Mouse (Mus musculus): ENCODE results near the gene Surf1.
"Not testable (repeated sequence)": the region's sequence is repeated elsewhere in the genome, so short reads cannot be mapped to it uniquely, and the experiment has no call there.

Gene Surf1

GRCm38 (mm10) chr2:26900731-26901130, 15.6 kb downstream of the Surf1 start:
- DNase-seq (ENCODE audit: low spot score) = no peak

GRCm38 (mm10) chr2:26895898-26896297, 20.4 kb downstream of the Surf1 start:
- DNase-seq (ENCODE audit: low spot score) = no peak

- not testable (repeated sequence) for DNase-seq (ENCODE audit: low spot score)
Measured at GRCm38 (mm10) chr2:26886170-26886569, 30.2 kb downstream of the Surf1 start.

- DNase-seq (ENCODE audit: low spot score) = not testable (repeated sequence)
Measured at GRCm38 (mm10) chr2:26885541-26885940, 30.8 kb downstream of the Surf1 start.

GRCm38 (mm10) chr2:26878571-26878970, 37.8 kb downstream of the Surf1 start:
- DNase-seq (ENCODE audit: low spot score) = no peak

- DNase-seq (ENCODE audit: low spot score) = no peak
Measured at GRCm38 (mm10) chr2:26870666-26871065, 45.7 kb downstream of the Surf1 start.

- DNase-seq (ENCODE audit: low spot score) = no peak
Measured at GRCm38 (mm10) chr2:26864879-26865278, 51.5 kb downstream of the Surf1 start, which contains the start of gene Abo. TSS of gene Abo (minus strand) at chr2:26864979.
